Mouse (Mus musculus): ENCODE results near the gene Ptprd.

The Ptprd gene

GRCm38 (mm10) chr4:76175086-76175485, 2036.7 kb downstream of the Ptprd start:
- peak; percentile 54 to 70 for DNase-seq

- no peak for DNase-seq
Observed at GRCm38 (mm10) chr4:76155750-76156149, 2056.0 kb downstream of the Ptprd start.

GRCm38 (mm10) chr4:76154190-76154589, 2057.6 kb downstream of the Ptprd start:
- DNase-seq = no peak

GRCm38 (mm10) chr4:76144925-76145324, 2066.8 kb downstream of the Ptprd start:
- no peak for DNase-seq

- no peak for DNase-seq
Observed at GRCm38 (mm10) chr4:76144333-76144732, 2067.4 kb downstream of the Ptprd start.

- peak in 1 of 2 experiments; percentile 50 for DNase-seq
Observed at GRCm38 (mm10) chr4:76137901-76138300, 2073.9 kb downstream of the Ptprd start.

GRCm38 (mm10) chr4:76136625-76137024, 2075.1 kb downstream of the Ptprd start:
- DNase-seq = peak; percentile 39 to 55

- no peak for DNase-seq
Observed at GRCm38 (mm10) chr4:76091845-76092244, 2119.9 kb downstream of the Ptprd start.

GRCm38 (mm10) chr4:76089866-76090265, 2121.9 kb downstream of the Ptprd start:
- peak; percentile 27 for DNase-seq

GRCm38 (mm10) chr4:76076051-76076450, 2135.7 kb downstream of the Ptprd start:
- no peak for DNase-seq

- no peak for DNase-seq
Observed at GRCm38 (mm10) chr4:76073286-76073685, 2138.5 kb downstream of the Ptprd start.

GRCm38 (mm10) chr4:76071720-76072119, 2140.0 kb downstream of the Ptprd start:
- no peak for DNase-seq

- DNase-seq = no peak
Observed at GRCm38 (mm10) chr4:76056836-76057235, 2154.9 kb downstream of the Ptprd start.

- no peak for DNase-seq
Observed at GRCm38 (mm10) chr4:76045650-76046049, 2166.1 kb downstream of the Ptprd start.

GRCm38 (mm10) chr4:76044802-76045201, 2167.0 kb downstream of the Ptprd start:
- no peak for DNase-seq

- DNase-seq = peak in 1 of 2 experiments; percentile 8
Observed at GRCm38 (mm10) chr4:76037178-76037577, 2174.6 kb downstream of the Ptprd start.

GRCm38 (mm10) chr4:76025571-76026325, 2186.0 kb downstream of the Ptprd start:
- no peak for DNase-seq

GRCm38 (mm10) chr4:76024502-76024821, 2187.3 kb downstream of the Ptprd start:
- no peak for DNase-seq

GRCm38 (mm10) chr4:76023756-76024501, 2187.8 kb downstream of the Ptprd start:
- no peak for DNase-seq

- no peak for DNase-seq
Observed at GRCm38 (mm10) chr4:76021670-76022069, 2190.1 kb downstream of the Ptprd start.

GRCm38 (mm10) chr4:76015026-76015425, 2196.7 kb downstream of the Ptprd start:
- no peak for DNase-seq

GRCm38 (mm10) chr4:76014151-76014840, 2197.5 kb downstream of the Ptprd start:
- no peak for DNase-seq

GRCm38 (mm10) chr4:76008580-76008979, 2203.2 kb downstream of the Ptprd start:
- no peak for DNase-seq

- no peak for DNase-seq
Observed at GRCm38 (mm10) chr4:76007219-76007618, 2204.5 kb downstream of the Ptprd start.
